Mouse (Mus musculus) heart, adult 18-20 months (tissue): ENCODE results near the gene Gfi1b. TPM values are rescaled to one million over a fixed set of nuclear protein-coding genes. Genes with fewer than 3 reads are reported as not detected.

Experiments
- DNase-seq, 2 experiments: peaks; one replicate each; pipeline ENCODE4 v3.0.0; 2021 to 2022; ENCODE audit warnings: mixed read lengths in 1 of 2
- total RNA-seq, 2 experiments: library from RNA; stranded (reverse); gene quantifications; 2 replicates each; pipeline ENCODE4 v1.2.3; 2021

Gene Gfi1b
- total RNA-seq, 2 experiments from 2014 or later, result not detected

- DNase-seq, result peak; percentile 15 to 46
Observed at GRCm38 (mm10) chr2:28622521-28623124, 841 bp upstream of the Gfi1b start.

- DNase-seq, result no peak
Observed at GRCm38 (mm10) chr2:28621111-28621510, 671 bp downstream of the Gfi1b start.

GRCm38 (mm10) chr2:28620522-28620921 is 1.3 kb downstream of the Gfi1b start:
- no peak for DNase-seq

- DNase-seq, result no peak
Observed at GRCm38 (mm10) chr2:28619369-28619768, 2.4 kb downstream of the Gfi1b start.

- no peak for DNase-seq
Observed at GRCm38 (mm10) chr2:28618777-28619336, 2.9 kb downstream of the Gfi1b start.

- no peak for DNase-seq
Observed at GRCm38 (mm10) chr2:28617498-28618486, 4.0 kb downstream of the Gfi1b start.

GRCm38 (mm10) chr2:28616874-28617273 is 4.9 kb downstream of the Gfi1b start:
- no peak for DNase-seq

GRCm38 (mm10) chr2:28616358-28616757 is 5.4 kb downstream of the Gfi1b start:
- no peak for DNase-seq

- DNase-seq, result no peak
Observed at GRCm38 (mm10) chr2:28613599-28613998, 8.2 kb downstream of the Gfi1b start.

- no peak for DNase-seq
Observed at GRCm38 (mm10) chr2:28612436-28613063, 9.2 kb downstream of the Gfi1b start.

- DNase-seq, result no peak
Observed at GRCm38 (mm10) chr2:28611407-28611787, 10.4 kb downstream of the Gfi1b start.

- no peak for DNase-seq
Observed at GRCm38 (mm10) chr2:28610716-28611406, 10.9 kb downstream of the Gfi1b start.

GRCm38 (mm10) chr2:28609851-28610250 is 11.9 kb downstream of the Gfi1b start:
- no peak for DNase-seq

- DNase-seq, result no peak
Observed at GRCm38 (mm10) chr2:28607341-28608165, 14.2 kb downstream of the Gfi1b start.

- no peak for DNase-seq
Observed at GRCm38 (mm10) chr2:28606601-28607340, 15.0 kb downstream of the Gfi1b start.

GRCm38 (mm10) chr2:28605789-28606541 is 15.8 kb downstream of the Gfi1b start:
- DNase-seq, result no peak

GRCm38 (mm10) chr2:28603542-28603941 is 18.2 kb downstream of the Gfi1b start:
- no peak for DNase-seq

- no peak for DNase-seq
Observed at GRCm38 (mm10) chr2:28601720-28602590, 19.8 kb downstream of the Gfi1b start.

GRCm38 (mm10) chr2:28599569-28599900 is 22.2 kb downstream of the Gfi1b start:
- DNase-seq, result no peak
